Mouse (Mus musculus) liver, postnatal 0 days (tissue): Measurements from ENCODE around the gene Zmynd10. TPM values are rescaled to one million over a fixed set of nuclear protein-coding genes. Genes with fewer than 3 reads are reported as not detected.
A peak's percentile ranks its signal among the peaks of the same experiment; 100 is the strongest.

Experiments
- ATAC-seq: fragments of 200-750 bp; cut with Nextera tagmentation; 2 replicates; pipeline ENCODE4 v1.8.0; 2017; ENCODE audit warnings: mild to moderate bottlenecking, moderate library complexity
- DNase-seq: peaks from one replicate; pipeline ENCODE4 v3.0.0-alpha.2; 2016
- H3K27ac ChIP-seq: fragments of 300-500 bp; sonication (generic); 2 replicates; pipeline ENCODE4 v1.5.1; 2014; ENCODE audit warnings: antibody characterized with exemption, moderate library complexity, mild to moderate bottlenecking, low read depth
- H3K27me3 ChIP-seq: fragments of 300-500 bp; sonication (generic); 2 replicates; pipeline ENCODE4 v1.6.1; 2014; ENCODE audit warnings: low read length, control low read depth, mixed read lengths; ENCODE audit not compliant: insufficient read depth
- H3K36me3 ChIP-seq: fragments of 300-500 bp; sonication (generic); replicated peaks from 2 replicates; pipeline ENCODE4 v1.6.1; 2014; ENCODE audit warnings: mild to moderate bottlenecking, control low read depth, low read length, moderate library complexity, mixed read lengths; ENCODE audit not compliant: insufficient read depth
- H3K4me1 ChIP-seq: fragments of 300-500 bp; sonication (generic); 2 replicates; pipeline ENCODE4 v1.6.1; 2014; ENCODE audit warnings: antibody characterized with exemption, mild to moderate bottlenecking, control low read depth; ENCODE audit not compliant: insufficient read depth
- H3K4me2 ChIP-seq: fragments of 300-500 bp; sonication (generic); 2 replicates; pipeline ENCODE4 v1.6.1; 2014; ENCODE audit warnings: low read depth, mild to moderate bottlenecking, low read length, moderate library complexity, mixed read lengths
- H3K4me3 ChIP-seq: fragments of 300-500 bp; sonication (generic); 2 replicates; pipeline ENCODE4 v1.5.1; 2014; ENCODE audit warnings: low read depth, low read length
- H3K9ac ChIP-seq: fragments of 300-500 bp; sonication (generic); replicated peaks from 2 replicates; pipeline ENCODE4 v1.6.1; 2014; ENCODE audit warnings: mild to moderate bottlenecking, moderate library complexity
- H3K9me3 ChIP-seq: fragments of 300-500 bp; sonication (generic); 2 replicates; pipeline ENCODE4 v1.6.1; 2016; ENCODE audit warnings: mild to moderate bottlenecking, control low read depth, low read length, mixed read lengths
- CTCF ChIP-seq: sonication (generic); IDR thresholded peaks from 2 replicates; pipeline ENCODE4 v1.5.1; 2016; ENCODE audit warnings: antibody characterized with exemption, low read depth
- EP300 ChIP-seq: IDR thresholded peaks from 2 replicates; pipeline ENCODE4 v1.6.1; 2016; ENCODE audit warnings: antibody characterized with exemption, low read depth, mild to moderate bottlenecking
- WGBS: fragments of 180-500 bp; shearing (Covaris S2); extraction: QIAGEN DNeasy Blood & Tissue Kit; methylation state at CpG from one replicate; pipeline ENCODE4 v1.1.7; 2014; ENCODE audit not compliant: insufficient replicate concordance; 5-methylcytosine and 5-hydroxymethylcytosine counted together
- polyA plus RNA-seq: library from polyadenylated mRNA; unstranded; fragments of >200 nt; fragmentation: Nextera tagmentation; extraction: Ambion mirVana; gene quantifications from 2 replicates; pipeline ENCODE4 v1.2.1, GENCODE M21; 2015

Zmynd10 gene
- polyA plus RNA-seq, 1 experiment from 2014 or later = 0.73 TPM

GRCm38 (mm10) chr9:107594281-107595062 lies 47.4 kb downstream of the Zmynd10 start:
- 85% methylated on average over 8 of the region's 8 CpGs for WGBS
- H3K4me1 ChIP-seq = peaks cover 15% of the 10 kb centered on the region
- TF ChIP-seq EP300 (no peak), CTCF (no peak)
- ATAC-seq (no peak), DNase-seq (no peak)
- no peak overlapping the region for H3K4me2 ChIP-seq
- H3K9me3 ChIP-seq = no peaks in the 10 kb centered on the region
- H3K9ac ChIP-seq = no peak overlapping the region
- peaks cover 53% of the 10 kb centered on the region for H3K36me3 ChIP-seq
- no peak overlapping the region for H3K27ac ChIP-seq
- H3K27me3 ChIP-seq = no peaks in the 10 kb centered on the region
- no peak overlapping the region for H3K4me3 ChIP-seq

GRCm38 (mm10) chr9:107596619-107597569 lies 49.8 kb downstream of the Zmynd10 start:
- H3K9me3 ChIP-seq = no peaks in the 10 kb centered on the region
- no peak overlapping the region for H3K27ac ChIP-seq
- no peak for TF ChIP-seq CTCF
- TF ChIP-seq EP300 = no peak
- peaks cover 6% of the 10 kb centered on the region for H3K4me1 ChIP-seq
- H3K4me2 ChIP-seq = no peak overlapping the region
- H3K36me3 ChIP-seq = peaks cover 30% of the 10 kb centered on the region
- DNase-seq (no peak), ATAC-seq (no peak)
- no peak overlapping the region for H3K9ac ChIP-seq
- H3K4me3 ChIP-seq = no peak overlapping the region
- H3K27me3 ChIP-seq = no peaks in the 10 kb centered on the region
- WGBS = 83% methylated on average over 11 of the region's 11 CpGs

- peaks cover 15% of the 10 kb centered on the region for H3K36me3 ChIP-seq
- H3K9me3 ChIP-seq = no peaks in the 10 kb centered on the region
- no peaks in the 10 kb centered on the region for H3K27me3 ChIP-seq
- H3K27ac ChIP-seq = no peak overlapping the region
- no peak for ATAC-seq
- TF ChIP-seq EP300 = no peak
- TF ChIP-seq CTCF = no peak
- no peak overlapping the region for H3K4me2 ChIP-seq
- H3K9ac ChIP-seq = no peak overlapping the region
- 58% methylated on average over 5 of the region's 5 CpGs for WGBS
- DNase-seq = no peak
- H3K4me1 ChIP-seq = peaks cover 12% of the 10 kb centered on the region
- H3K4me3 ChIP-seq = no peak overlapping the region
These were observed 51.3 kb downstream of the Zmynd10 start for GRCm38 (mm10) chr9:107598385-107598784.

GRCm38 (mm10) chr9:107599433-107599832 lies 52.3 kb downstream of the Zmynd10 start:
- Histone ChIP-seq H3K4me1 (peaks cover 12% of the 10 kb centered on the region), H3K36me3 (peaks cover 4% of the 10 kb centered on the region), H3K4me2 (no peak overlapping the region), H3K27me3 (no peaks in the 10 kb centered on the region), H3K9ac (no peak overlapping the region), H3K27ac (no peak overlapping the region), H3K4me3 (no peak overlapping the region), H3K9me3 (no peaks in the 10 kb centered on the region)
- WGBS = 82% methylated on average over 9 of the region's 9 CpGs
- no peak for ATAC-seq
- no peak for TF ChIP-seq EP300
- no peak for TF ChIP-seq CTCF
- no peak for DNase-seq

GRCm38 (mm10) chr9:107599842-107600241 lies 52.7 kb downstream of the Zmynd10 start:
- DNase-seq (no peak), ATAC-seq (no peak)
- Histone ChIP-seq H3K27me3 (no peaks in the 10 kb centered on the region), H3K4me3 (no peak overlapping the region), H3K9ac (no peak overlapping the region), H3K4me2 (no peak overlapping the region), H3K27ac (no peak overlapping the region), H3K9me3 (no peaks in the 10 kb centered on the region), H3K4me1 (peaks cover 12% of the 10 kb centered on the region), H3K36me3 (peaks cover under 1% of the 10 kb centered on the region)
- 71% methylated on average over 14 of the region's 14 CpGs for WGBS
- TF ChIP-seq CTCF = no peak
- TF ChIP-seq EP300 = no peak

GRCm38 (mm10) chr9:107600745-107601144 lies 53.6 kb downstream of the Zmynd10 start:
- DNase-seq = no peak
- ATAC-seq = 0 out of 2 replicates have a peak, but pooled peaks have one; percentile 16
- H3K4me1 ChIP-seq = peaks cover 15% of the 10 kb centered on the region

More at GRCm38 (mm10) chr9:107600745-107601144, 53.6 kb downstream of the Zmynd10 start:
- H3K27me3 ChIP-seq = no peaks in the 10 kb centered on the region
- no peak overlapping the region for H3K9ac ChIP-seq
- no peaks in the 10 kb centered on the region for H3K36me3 ChIP-seq
- WGBS = 68% methylated on average over 12 of the region's 12 CpGs
- H3K27ac ChIP-seq = no peak overlapping the region
- H3K9me3 ChIP-seq = no peaks in the 10 kb centered on the region
- H3K4me2 ChIP-seq = no peak overlapping the region
- TF ChIP-seq EP300 (no peak), CTCF (peak; percentile 48)
- no peak overlapping the region for H3K4me3 ChIP-seq

Other genes starting within 250 kb of the Zmynd10 start
- gene Hemk1, start 208.9 kb upstream of the Zmynd10 start, polyA plus RNA-seq = 2.5 and 3.2 TPM in 2 replicates
- gene 6430571L13Rik, start 206.7 kb upstream of the Zmynd10 start, polyA plus RNA-seq = 0.14 and 0.22 TPM in 2 replicates
- gene Cacna2d2, start 147.7 kb upstream of the Zmynd10 start, polyA plus RNA-seq = not detected in 2 replicates
- 15.7 and 17.9 TPM in 2 replicates for gene Tmem115, start 13.4 kb upstream of the Zmynd10 start, polyA plus RNA-seq
- 18.5 and 19.6 TPM in 2 replicates for gene Cyb561d2, start 5.1 kb upstream of the Zmynd10 start, polyA plus RNA-seq
- 8.5 TPM in 2 replicates for gene Nprl2, start 5.1 kb upstream of the Zmynd10 start, polyA plus RNA-seq
- gene Rassf1, start 4.3 kb downstream of the Zmynd10 start, polyA plus RNA-seq = 12.4 and 15.1 TPM in 2 replicates
- 34.3 and 35.9 TPM in 2 replicates for gene Tusc2, start 16.0 kb downstream of the Zmynd10 start, polyA plus RNA-seq
- gene Hyal2, start 20.6 kb downstream of the Zmynd10 start, polyA plus RNA-seq = 53.9 and 54.5 TPM in 2 replicates
- 2.5 and 3.3 TPM in 2 replicates for gene Hyal1, start 29.6 kb downstream of the Zmynd10 start, polyA plus RNA-seq
- 10.4 and 11.6 TPM in 2 replicates for gene Naa80, start 31.6 kb downstream of the Zmynd10 start, polyA plus RNA-seq
- 0.65 and 0.86 TPM in 2 replicates for gene Hyal3, start 33.5 kb downstream of the Zmynd10 start, polyA plus RNA-seq
- gene Ifrd2, start 40.3 kb downstream of the Zmynd10 start, polyA plus RNA-seq = 63.6 and 68.0 TPM in 2 replicates
- gene Sema3b, start 61.9 kb downstream of the Zmynd10 start, polyA plus RNA-seq = 0.41 and 0.56 TPM in 2 replicates
- gene Gnai2, start 88.1 kb downstream of the Zmynd10 start, polyA plus RNA-seq = 146 and 159 TPM in 2 replicates
- 147 and 174 TPM in 2 replicates for gene Slc38a3, start 122.2 kb downstream of the Zmynd10 start, polyA plus RNA-seq
- gene Gnat1, start 132.4 kb downstream of the Zmynd10 start, polyA plus RNA-seq = 5.8 and 6.2 TPM in 2 replicates
- 0.76 and 1.1 TPM in 2 replicates for gene Sema3f, start 163.2 kb downstream of the Zmynd10 start, polyA plus RNA-seq
- 37.8 and 41.7 TPM in 2 replicates for gene Rbm5, start 223.7 kb downstream of the Zmynd10 start, polyA plus RNA-seq